21 mouse cellular contexts compared by ENCODE assay signal in the genomic region with DNA sequence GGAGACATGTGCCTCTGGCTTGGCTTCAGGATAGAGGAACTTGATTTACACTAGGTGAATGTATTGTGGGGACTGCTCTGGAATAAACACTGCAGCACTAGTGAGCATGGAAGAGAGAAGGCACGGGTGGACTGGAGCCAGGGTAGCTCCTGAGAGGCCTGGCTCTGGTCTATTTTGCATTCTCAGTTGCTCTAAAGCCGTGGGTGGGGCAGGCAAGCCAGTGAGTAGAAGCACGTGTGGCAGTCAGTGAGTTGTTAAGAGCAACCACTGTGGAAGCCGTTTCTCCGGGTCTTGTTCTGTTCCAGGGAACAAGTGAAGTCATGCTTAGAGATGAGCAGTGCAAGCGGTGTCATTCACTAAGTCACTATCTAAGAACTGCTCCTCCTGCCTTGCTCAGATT.
A peak's percentile ranks its signal among the peaks of the same experiment; 100 is the strongest.
DNase-seq lines count a peak whose midpoint lies in the region; TF ChIP-seq lines count a peak whose summit lies in the region.
"Had no signal": no experiment of that assay in that cellular context is flagged by ENCODE, and none has a peak within 500 bp of the region (broad histone marks: within the 10 kb centered on the region; RNA-seq: fewer than 3 reads in every experiment).

No protein-coding gene starts in this region.

- H3K4me1 ChIP-seq in cerebellum, adult 2 months (ENCODE audit: control insufficient read depth, insufficient read depth, low read length) = peaks cover 16% of the 10 kb centered on the region
- peaks cover 33% of the 10 kb centered on the region for H3K4me1 ChIP-seq in heart, embryonic 10.5 days
- H3K4me1 ChIP-seq: embryonic facial prominence, embryonic 10.5 days; embryonic facial prominence, embryonic 12.5 days; forebrain, embryonic 13.5 days; forebrain, embryonic 15.5 days had no signal

- TF ChIP-seq POLR2A in cerebellum, adult 2 months (IDR thresholded peaks at IDR 0.05; ENCODE audit: borderline replicate concordance, insufficient read depth, low read length) = no peak

- peaks cover 23% of the 10 kb centered on the region for H3K36me3 ChIP-seq in heart, embryonic 10.5 days

- DNase-seq in cerebellum, adult 2 months = peak in 1 of 2 experiments; percentile 32
- no peak for DNase-seq in cerebellum, postnatal 14 days
- no peak for DNase-seq in heart, embryonic 10.5 days (ENCODE audit: low spot score)
- no peak for DNase-seq in heart, adult 11 months
- peak; percentile 23 for DNase-seq in ZHBTc4 (ENCODE audit: low read depth, low spot score)
- no peak for DNase-seq in right cerebral cortex, postnatal 10 days (ENCODE audit: low spot score in 2 of 2)
- DNase-seq: adrenal gland, adult 2 months; adrenal gland, postnatal 10 days; adrenal gland, postnatal 25 days; B cell, adult 2 months; cerebellum, adult 11-12 months; cerebellum, adult 8-10 months; cerebellum, adult 9-11 months; forebrain, postnatal 0 days had no signal

- TF ChIP-seq CTCF in cerebellum, adult 2 months (IDR thresholded peaks at IDR 0.05; ENCODE audit: borderline replicate concordance, insufficient read depth, low read depth, low read length) = no peak

- H3K4me3 ChIP-seq in cerebellum, adult 2 months (replicated peaks; ENCODE audit: insufficient read depth, low read depth, low read length) = no peak overlapping the region
- no peak overlapping the region for H3K4me3 ChIP-seq in heart, embryonic 10.5 days
- H3K4me3 ChIP-seq: embryonic facial prominence, embryonic 10.5 days; embryonic facial prominence, embryonic 12.5 days; forebrain, embryonic 13.5 days; forebrain, embryonic 15.5 days had no signal

- 29% methylated on average over 6 of the region's 6 CpGs for WGBS in cerebellum, adult 2 months
- 76% methylated on average over 6 of the region's 6 CpGs for WGBS in heart, embryonic 10.5 days

- peak overlapping the region; percentile 10; the same call in 1 of the 2 replicates for H3K27ac ChIP-seq in cerebellum, adult 2 months (ENCODE audit: insufficient read depth, low read length)
- H3K27ac ChIP-seq in heart, embryonic 10.5 days = 0 out of 2 replicates have a peak overlapping the region, but pooled peaks have one; percentile 43
- H3K27ac ChIP-seq: embryonic facial prominence, embryonic 10.5 days; embryonic facial prominence, embryonic 12.5 days; forebrain, embryonic 13.5 days; forebrain, embryonic 15.5 days had no signal

- no peaks in the 10 kb centered on the region for H3K27me3 ChIP-seq in cerebellum, adult 2 months (ENCODE audit: control insufficient read depth, insufficient read depth, low read length)
- H3K27me3 ChIP-seq in heart, embryonic 10.5 days (ENCODE audit: insufficient read depth, poor library complexity, severe bottlenecking) = no peaks in the 10 kb centered on the region
- H3K27me3 ChIP-seq: CH12.LX; embryonic facial prominence, embryonic 12.5 days; forebrain, embryonic 13.5 days; forebrain, embryonic 15.5 days; Patski had no signal

- H3K9me3 ChIP-seq in heart, embryonic 10.5 days = no peaks in the 10 kb centered on the region
- H3K9me3 ChIP-seq: embryonic facial prominence, embryonic 10.5 days; embryonic facial prominence, embryonic 12.5 days; forebrain, embryonic 13.5 days; forebrain, embryonic 15.5 days; G1E had no signal
